Mouse (Mus musculus): ENCODE results near the gene Dlx4.

The Dlx4 gene

GRCm38 (mm10) chr11:95145851-95146403, at the start of gene Dlx4:
TSS of gene Dlx4 (minus strand) at chr11:95146263.
- WGBS, result 2% methylated on average over 48 of the region's 48 CpGs

- WGBS, result 67% methylated on average over 11 of the region's 11 CpGs
Observed at GRCm38 (mm10) chr11:95189863-95190262, 43.8 kb upstream of the Dlx4 start.

- WGBS, result 91% methylated on average over 7 of the region's 7 CpGs
Observed at GRCm38 (mm10) chr11:95186826-95187225, 40.8 kb upstream of the Dlx4 start.

GRCm38 (mm10) chr11:95185700-95186099, 39.6 kb upstream of the Dlx4 start:
- 60% methylated on average over 11 of the region's 11 CpGs for whole genome bisulfite sequencing

GRCm38 (mm10) chr11:95184561-95184960, 38.5 kb upstream of the Dlx4 start:
- 63% methylated on average over 5 of the region's 5 CpGs for WGBS

- 44% methylated on average over 12 of the region's 12 CpGs for WGBS
Observed at GRCm38 (mm10) chr11:95179311-95179710, 33.2 kb upstream of the Dlx4 start.

GRCm38 (mm10) chr11:95165857-95166256, 19.8 kb upstream of the Dlx4 start:
- WGBS, result 81% methylated on average over 5 of the region's 5 CpGs

- WGBS, result 77% methylated on average over 4 of the region's 4 CpGs
Observed at GRCm38 (mm10) chr11:95161708-95162107, 15.6 kb upstream of the Dlx4 start.

- 62% methylated on average over 7 of the region's 7 CpGs for WGBS
Observed at GRCm38 (mm10) chr11:95160693-95161092, 14.6 kb upstream of the Dlx4 start.

GRCm38 (mm10) chr11:95159763-95160371, 13.8 kb upstream of the Dlx4 start:
- WGBS, result 87% methylated on average over 8 of the region's 8 CpGs

GRCm38 (mm10) chr11:95157872-95158271, 11.8 kb upstream of the Dlx4 start:
- WGBS, result 80% methylated on average over 5 of the region's 5 CpGs

GRCm38 (mm10) chr11:95157356-95157755, 11.3 kb upstream of the Dlx4 start:
- WGBS, result 67% methylated on average over 5 of the region's 5 CpGs

GRCm38 (mm10) chr11:95155511-95155910, 9.4 kb upstream of the Dlx4 start:
- WGBS, result 93% methylated on average over 2 of the region's 2 CpGs

- WGBS, result 82% methylated on average over 5 of the region's 5 CpGs
Observed at GRCm38 (mm10) chr11:95153681-95154080, 7.6 kb upstream of the Dlx4 start.

GRCm38 (mm10) chr11:95153116-95153515, 7.1 kb upstream of the Dlx4 start:
- WGBS, result 58% methylated on average over 5 of the region's 5 CpGs

- WGBS, result 5% methylated on average over 33 of the region's 33 CpGs
Observed at GRCm38 (mm10) chr11:95150269-95151049, 4.4 kb upstream of the Dlx4 start.

GRCm38 (mm10) chr11:95149462-95150268, 3.6 kb upstream of the Dlx4 start:
- 4% methylated on average over 27 of the region's 27 CpGs for WGBS

- WGBS, result 4% methylated on average over 9 of the region's 9 CpGs
Observed at GRCm38 (mm10) chr11:95148754-95149153, 2.7 kb upstream of the Dlx4 start.

- WGBS, result under 1% methylated on average over 34 of the region's 34 CpGs
Observed at GRCm38 (mm10) chr11:95144946-95145483, 1.0 kb downstream of the Dlx4 start.

GRCm38 (mm10) chr11:95144091-95144945, 1.7 kb downstream of the Dlx4 start:
- WGBS, result 20% methylated on average over 9 of the region's 9 CpGs

GRCm38 (mm10) chr11:95143663-95144062, 2.4 kb downstream of the Dlx4 start:
- 10% methylated on average over 4 of the region's 4 CpGs for WGBS
